Mouse (Mus musculus) liver, postnatal 0 days (tissue): ENCODE results near the gene Capn7.

Source experiments
- CTCF ChIP-seq: sonication (generic); IDR thresholded peaks from 2 replicates; pipeline ENCODE4 v1.5.1; 2016; ENCODE audit warnings: antibody characterized with exemption, low read depth
- EP300 ChIP-seq: IDR thresholded peaks from 2 replicates; pipeline ENCODE4 v1.6.1; 2016; ENCODE audit warnings: antibody characterized with exemption, low read depth, mild to moderate bottlenecking

DNA sequence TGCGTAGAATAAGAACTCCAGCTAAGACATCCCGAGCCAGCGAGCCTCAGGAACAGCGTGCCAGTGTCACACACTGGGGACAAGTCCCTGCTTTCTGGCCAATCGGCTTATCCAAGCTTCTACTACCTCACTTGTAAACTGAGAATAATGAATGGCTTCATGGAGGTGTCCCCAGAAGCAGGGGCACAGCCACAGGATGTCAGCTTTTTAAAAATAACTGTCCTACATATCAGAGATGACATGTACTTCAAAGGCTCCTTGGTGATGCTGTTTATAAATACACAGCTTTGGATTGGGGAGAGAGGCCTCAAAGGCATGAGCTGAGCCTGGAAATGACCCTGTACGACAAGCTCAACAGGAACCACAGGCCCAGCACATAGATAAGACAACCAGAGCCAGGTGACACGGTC, 78.5 kb downstream of the Capn7 start:
- TF ChIP-seq CTCF (no peak), EP300 (no peak)
